Mouse (Mus musculus) macrophage (primary cell): ENCODE data around the gene Ift88. TPM values are rescaled to one million over a fixed set of nuclear protein-coding genes. Genes with fewer than 3 reads are reported as not detected.

Source experiments
- H3K27ac ChIP-seq: fragments of 350-480 bp; formaldehyde crosslinking; 2 replicates; pipeline ENCODE4 v1.9.0; 2021
- H3K36me3 ChIP-seq: fragments of 350-480 bp; formaldehyde crosslinking; 2 replicates; pipeline ENCODE4 v1.9.0; 2021; ENCODE audit errors: inconsistent target
- H3K4me3 ChIP-seq: fragments of 350-480 bp; formaldehyde crosslinking; 2 replicates; pipeline ENCODE4 v1.9.0; 2021; ENCODE audit errors: inconsistent target
- H3K79me2 ChIP-seq: fragments of 350-480 bp; formaldehyde crosslinking; 2 replicates; pipeline ENCODE4 v1.9.0; 2021; ENCODE audit errors: inconsistent target
- WGBS: methylation state at CpG from one replicate; pipeline ENCODE4 v1.1.7; 2026; ENCODE audit warnings: inconsistent platforms; ENCODE audit not compliant: missing documents; 5-methylcytosine and 5-hydroxymethylcytosine counted together
- polyA plus RNA-seq: library from polyadenylated mRNA; stranded (reverse); fragments of 250-400 nt; gene quantifications from 3 replicates; pipeline ENCODE4 v1.2.4, GENCODE M21; 2018; ENCODE audit warnings: inconsistent platforms

The Ift88 gene
- polyA plus RNA-seq, 1 experiment from 2014 or later, result 7.0 TPM

DNA sequence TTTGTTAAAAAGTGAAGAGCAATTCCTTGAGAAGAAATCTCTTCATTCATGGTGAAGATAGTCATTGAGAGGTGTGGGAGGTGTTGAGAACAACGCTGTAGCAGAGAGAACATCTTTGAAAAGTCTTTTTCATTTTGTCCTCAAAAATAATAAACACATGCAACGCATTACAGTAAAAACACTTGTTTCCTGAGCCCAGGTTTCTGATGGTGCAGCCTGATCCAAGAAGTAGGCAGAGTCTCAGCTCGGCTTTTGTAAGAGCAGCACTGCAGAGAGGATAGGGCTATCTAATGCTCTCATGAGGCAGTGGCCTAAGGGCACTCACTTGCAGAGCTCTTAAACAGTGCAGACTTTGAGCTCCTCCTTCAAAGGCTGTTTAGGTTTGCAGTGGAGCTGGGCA is 65.8 kb downstream of the Ift88 start:
- 97% methylated on average over 3 of the region's 3 CpGs for WGBS
- Histone ChIP-seq H3K27ac (no peak overlapping the region), H3K36me3 (no peaks in the 10 kb centered on the region), H3K79me2 (no peaks in the 10 kb centered on the region), H3K4me3 (no peak overlapping the region)

GRCm38 (mm10) chr14:57493840-57494239 is 70.0 kb downstream of the Ift88 start:
- Histone ChIP-seq H3K36me3 (no peaks in the 10 kb centered on the region), H3K79me2 (no peaks in the 10 kb centered on the region), H3K27ac (no peak overlapping the region), H3K4me3 (no peak overlapping the region)
- WGBS, result 95% methylated on average over 2 of the region's 2 CpGs

GRCm38 (mm10) chr14:57503729-57504128 is 79.9 kb downstream of the Ift88 start:
- Histone ChIP-seq H3K79me2 (no peaks in the 10 kb centered on the region), H3K27ac (no peak overlapping the region), H3K4me3 (no peak overlapping the region), H3K36me3 (no peaks in the 10 kb centered on the region)
- WGBS, result 89% methylated on average over 6 of the region's 6 CpGs

DNA sequence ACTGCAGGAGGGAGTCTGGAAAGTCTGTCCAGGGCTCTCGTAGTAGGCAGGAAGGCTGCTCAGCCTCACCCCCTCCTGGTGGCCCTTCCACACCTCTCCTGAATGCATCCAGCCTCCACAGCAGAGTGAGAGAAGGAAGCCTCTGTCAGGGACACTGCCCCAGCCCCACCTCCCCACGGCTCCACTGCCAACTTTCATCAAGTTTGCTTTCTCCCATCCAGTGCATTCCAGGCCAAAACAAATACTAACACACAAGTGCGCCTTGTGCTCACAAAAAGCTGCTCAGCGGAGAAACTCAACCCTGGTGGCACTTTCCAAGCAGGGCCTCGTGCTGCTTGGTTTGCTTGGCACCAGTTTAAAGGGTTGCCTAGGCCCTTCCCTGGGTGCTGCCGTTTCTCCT is 85.7 kb downstream of the Ift88 start:
- 91% methylated on average over 6 of the region's 6 CpGs for WGBS
- Histone ChIP-seq H3K27ac (no peak overlapping the region), H3K4me3 (no peak overlapping the region), H3K36me3 (no peaks in the 10 kb centered on the region), H3K79me2 (no peaks in the 10 kb centered on the region)

DNA sequence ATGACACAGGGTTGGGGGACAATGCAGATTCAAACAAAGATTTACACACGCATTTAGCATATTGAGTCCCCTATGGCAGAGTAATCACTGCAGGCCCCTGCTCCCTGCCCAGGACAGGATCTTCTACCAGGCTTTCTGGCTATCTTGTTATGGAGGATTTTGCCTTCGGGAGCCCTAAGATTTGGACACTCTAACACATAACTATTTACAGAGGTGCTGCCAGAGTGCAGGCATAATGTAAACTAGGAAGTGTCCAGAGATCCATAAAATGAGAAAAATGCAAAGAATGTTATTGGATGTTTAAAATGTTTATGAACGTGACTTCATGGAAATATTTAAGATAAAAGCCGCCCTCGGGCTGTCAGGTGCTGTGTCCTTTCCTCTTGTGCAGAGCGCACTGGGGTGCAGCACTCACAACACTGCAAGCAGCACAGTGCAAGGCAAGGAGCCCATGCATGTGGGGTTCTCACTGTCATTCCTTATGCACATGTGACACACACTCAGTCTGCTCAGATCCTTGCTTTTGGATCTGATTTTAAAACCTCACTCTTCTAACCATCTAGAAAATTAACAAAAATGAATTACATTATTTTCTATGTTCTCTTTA is 91.4 kb downstream of the Ift88 start:
- Histone ChIP-seq H3K4me3 (no peak overlapping the region), H3K27ac (no peak overlapping the region), H3K79me2 (no peaks in the 10 kb centered on the region), H3K36me3 (no peaks in the 10 kb centered on the region)
- WGBS, result 94% methylated on average over 6 of the region's 6 CpGs

GRCm38 (mm10) chr14:57517001-57517400 is 93.1 kb downstream of the Ift88 start:
- H3K79me2 ChIP-seq, result no peaks in the 10 kb centered on the region
- H3K27ac ChIP-seq, result no peak overlapping the region
- H3K4me3 ChIP-seq, result no peak overlapping the region
- 95% methylated on average over 7 of the region's 7 CpGs for whole genome bisulfite sequencing
- H3K36me3 ChIP-seq, result no peaks in the 10 kb centered on the region

- H3K4me3 ChIP-seq, result no peak overlapping the region
- H3K27ac ChIP-seq, result no peak overlapping the region
- no peaks in the 10 kb centered on the region for H3K36me3 ChIP-seq
- WGBS, result 88% methylated on average over 9 of the region's 9 CpGs
- H3K79me2 ChIP-seq, result no peaks in the 10 kb centered on the region
Observed at GRCm38 (mm10) chr14:57523762-57524161, 99.9 kb downstream of the Ift88 start.

DNA sequence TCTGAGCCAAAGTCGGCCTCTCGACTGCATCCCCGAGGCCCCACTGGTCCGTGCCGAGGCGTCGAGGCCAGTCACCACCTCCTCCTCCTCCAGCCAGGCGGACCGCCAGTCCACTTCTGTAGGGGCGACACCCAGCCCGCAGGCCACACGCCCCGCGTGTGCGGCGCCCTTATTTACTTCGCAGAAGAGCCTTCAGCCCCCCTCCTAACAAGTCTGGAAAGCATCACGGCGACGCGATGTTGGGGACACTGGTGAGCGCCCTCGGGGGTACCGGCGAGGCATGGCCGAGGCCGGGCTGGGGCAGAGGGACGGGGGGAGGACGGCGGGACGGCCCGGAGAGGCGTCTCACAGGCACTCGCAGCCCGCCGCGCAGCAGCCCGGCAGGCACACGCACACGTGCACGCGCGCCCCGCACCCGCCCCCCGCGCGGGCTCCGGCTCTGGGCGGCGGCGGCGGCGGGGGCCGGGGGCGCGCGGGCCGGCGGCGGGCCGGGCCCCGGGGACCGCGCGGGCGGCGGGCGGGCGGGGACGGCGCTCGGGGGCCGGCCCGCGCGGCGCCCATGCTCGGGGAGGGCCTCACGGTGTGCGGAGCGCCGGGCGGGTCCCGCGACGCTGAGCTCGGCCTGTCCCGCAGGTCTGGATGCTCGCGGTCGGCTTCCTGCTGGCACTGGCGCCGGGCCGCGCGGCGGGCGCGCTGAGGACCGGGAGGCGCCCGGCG is 101.0 kb downstream of the Ift88 start, which contains the start of gene Il17d:
Gene Il17d, plus strand, starts transcription at position 107 of the 717 bp plus-strand sequence.
- 2% methylated on average over 69 of the region's 104 CpGs for WGBS

GRCm38 (mm10) chr14:57525388-57526049 is 101.7 kb downstream of the Ift88 start:
- WGBS, result 1% methylated on average over 36 of the region's 60 CpGs
- H3K4me3 ChIP-seq, result peak overlapping the region; percentile 22
- no peaks in the 10 kb centered on the region for H3K36me3 ChIP-seq
- H3K79me2 ChIP-seq, result no peaks in the 10 kb centered on the region
- no peak overlapping the region for H3K27ac ChIP-seq

More for the DNA sequence above, 101.0 kb downstream of the Ift88 start, which contains the start of gene Il17d:
- Histone ChIP-seq H3K36me3 (no peaks in the 10 kb centered on the region), H3K4me3 (peak within 1 kb of the TSS; percentile 22; the same call in 1 of the 2 replicates), H3K27ac (no peak within 1 kb of the TSS), H3K79me2 (no peaks in the 10 kb centered on the region)

- Histone ChIP-seq H3K79me2 (no peaks in the 10 kb centered on the region), H3K4me3 (peak overlapping the region; percentile 22), H3K27ac (no peak overlapping the region), H3K36me3 (no peaks in the 10 kb centered on the region)
- 57% methylated on average over 10 of the region's 10 CpGs for WGBS
Observed at GRCm38 (mm10) chr14:57526050-57526623, 102.3 kb downstream of the Ift88 start.

DNA sequence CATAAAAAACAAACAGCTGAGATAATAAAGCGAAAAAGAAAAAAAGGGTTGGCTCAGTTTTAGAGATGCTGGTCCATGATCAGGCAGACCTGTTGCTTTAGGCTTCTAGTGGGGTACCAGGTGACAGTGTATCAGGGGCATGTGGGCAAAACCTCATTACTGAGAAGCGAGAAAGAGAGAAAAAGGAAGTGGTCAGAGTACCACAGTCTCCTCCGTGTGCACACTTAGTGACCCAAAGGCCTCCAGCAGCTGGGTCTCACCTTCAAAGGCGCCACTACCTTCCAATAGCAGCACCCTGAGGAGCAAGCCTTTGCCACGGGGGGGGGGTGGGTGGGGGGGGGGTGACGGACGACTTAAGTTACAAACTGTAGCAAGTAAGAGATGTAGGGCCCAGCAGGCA is 103.3 kb downstream of the Ift88 start:
- Histone ChIP-seq H3K4me3 (no peak overlapping the region), H3K79me2 (no peaks in the 10 kb centered on the region), H3K36me3 (no peaks in the 10 kb centered on the region), H3K27ac (no peak overlapping the region)
- WGBS, result 32% methylated on average over 6 of the region's 7 CpGs

- WGBS, result 68% methylated on average over 2 of the region's 2 CpGs
- Histone ChIP-seq H3K27ac (no peak overlapping the region), H3K36me3 (no peaks in the 10 kb centered on the region), H3K79me2 (no peaks in the 10 kb centered on the region), H3K4me3 (no peak overlapping the region)
Observed at GRCm38 (mm10) chr14:57527598-57527997, 103.7 kb downstream of the Ift88 start.

- Histone ChIP-seq H3K4me3 (no peak overlapping the region), H3K79me2 (no peaks in the 10 kb centered on the region), H3K36me3 (no peaks in the 10 kb centered on the region), H3K27ac (no peak overlapping the region)
- 36% methylated on average over 9 of the region's 10 CpGs for WGBS
Observed at GRCm38 (mm10) chr14:57529086-57529785, 105.4 kb downstream of the Ift88 start.

DNA sequence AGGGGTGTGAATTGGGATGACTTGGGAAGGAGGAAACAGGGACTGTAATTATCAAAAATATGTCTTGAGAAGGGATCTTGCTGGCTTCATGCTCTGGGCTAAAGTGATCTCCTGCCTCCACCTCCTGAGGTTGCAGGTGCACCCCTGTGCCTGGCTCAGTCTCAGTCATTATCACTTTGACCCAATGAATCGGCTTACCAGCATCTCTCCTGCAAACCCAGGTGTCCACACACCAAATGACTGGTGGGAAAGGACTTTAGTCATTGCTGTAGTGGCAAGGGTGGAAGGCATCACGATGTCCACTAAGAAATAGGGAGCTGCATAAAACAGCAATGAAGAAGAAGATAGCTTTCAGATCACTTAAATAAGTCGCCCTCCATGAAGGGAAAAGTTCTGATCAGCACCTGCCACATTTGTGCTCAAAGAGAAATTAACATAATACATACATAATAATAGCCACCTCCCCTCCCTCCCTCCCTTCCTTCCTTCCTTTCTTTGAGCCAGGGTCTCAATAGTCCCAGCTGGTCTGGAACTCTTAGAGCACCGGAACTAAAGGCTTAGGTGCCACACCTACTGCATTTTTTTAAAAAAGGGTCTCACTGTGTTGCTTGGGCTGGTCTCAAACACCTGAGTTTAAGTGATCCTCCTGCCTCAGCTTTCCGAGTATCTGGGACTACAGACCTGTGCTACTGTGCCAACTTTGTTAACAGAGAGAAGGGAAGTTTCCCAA is 106.1 kb downstream of the Ift88 start:
- no peak overlapping the region for H3K4me3 ChIP-seq
- H3K27ac ChIP-seq, result no peak overlapping the region
- no peaks in the 10 kb centered on the region for H3K79me2 ChIP-seq
- WGBS, result 64% methylated on average over 5 of the region's 5 CpGs
- H3K36me3 ChIP-seq, result no peaks in the 10 kb centered on the region
